Mouse (Mus musculus) stomach, postnatal 0 days (tissue): ENCODE data around the gene Dlgap1.

Experiments
- CTCF ChIP-seq: IDR thresholded peaks from 2 replicates; pipeline ENCODE4 v1.5.1; 2016; ENCODE audit warnings: antibody characterized with exemption, low read depth, mild to moderate bottlenecking, moderate library complexity
- EP300 ChIP-seq: optimal IDR thresholded peaks from 2 replicates; pipeline ENCODE3; 2016; ENCODE audit warnings: antibody characterized with exemption

GRCm38 (mm10) chr17:70744570-70745153 lies 775.8 kb downstream of the Dlgap1 start:
- no peak for TF ChIP-seq CTCF
- no peak for TF ChIP-seq EP300
